Mouse (Mus musculus) spleen, postnatal 4 days (tissue): ENCODE measurements around the gene Glipr2.

Experiments
- DNase-seq, 2 experiments: peaks; one replicate each; pipeline ENCODE4 v3.0.0; 2022; ENCODE audit warnings: low spot score in 2 of 2

Gene Glipr2

GRCm38 (mm10) chr4:44004623-44005409, 47.6 kb downstream of the Glipr2 start:
- DNase-seq, result no peak

GRCm38 (mm10) chr4:44010176-44010575, 53.0 kb downstream of the Glipr2 start:
- DNase-seq, result no peak

GRCm38 (mm10) chr4:44010893-44011292, 53.7 kb downstream of the Glipr2 start:
- no peak for DNase-seq

GRCm38 (mm10) chr4:44011799-44012198, 54.6 kb downstream of the Glipr2 start:
- DNase-seq, result no peak

GRCm38 (mm10) chr4:44012376-44013367, 55.5 kb downstream of the Glipr2 start:
- DNase-seq, result peak; percentile 90 to 91

GRCm38 (mm10) chr4:44013391-44014070, 56.3 kb downstream of the Glipr2 start:
- no peak for DNase-seq

GRCm38 (mm10) chr4:44016071-44016470, 58.9 kb downstream of the Glipr2 start:
- DNase-seq, result no peak

- DNase-seq, result no peak
Measured at GRCm38 (mm10) chr4:44016791-44017190, 59.6 kb downstream of the Glipr2 start.

GRCm38 (mm10) chr4:44022323-44022722, 65.1 kb downstream of the Glipr2 start:
- peak in 1 of 2 experiments; percentile 11 for DNase-seq

GRCm38 (mm10) chr4:44022766-44023165, 65.6 kb downstream of the Glipr2 start:
- peak in 1 of 2 experiments; percentile 12 for DNase-seq

- no peak for DNase-seq
Measured at GRCm38 (mm10) chr4:44023681-44024080, 66.5 kb downstream of the Glipr2 start.

GRCm38 (mm10) chr4:44024241-44024640, 67.0 kb downstream of the Glipr2 start:
- no peak for DNase-seq

GRCm38 (mm10) chr4:44025570-44025969, 68.4 kb downstream of the Glipr2 start:
- no peak for DNase-seq
